Mouse (Mus musculus) embryo, embryonic 10 days (tissue): ENCODE results near the gene Cr1l.
A peak's percentile ranks its signal among the peaks of the same experiment; 100 is the strongest.

Experiments
- DNase-seq: peaks from one replicate; pipeline ENCODE4 v3.0.0-alpha.2; 2015; ENCODE audit warnings: low spot score

Cr1l gene

DNA sequence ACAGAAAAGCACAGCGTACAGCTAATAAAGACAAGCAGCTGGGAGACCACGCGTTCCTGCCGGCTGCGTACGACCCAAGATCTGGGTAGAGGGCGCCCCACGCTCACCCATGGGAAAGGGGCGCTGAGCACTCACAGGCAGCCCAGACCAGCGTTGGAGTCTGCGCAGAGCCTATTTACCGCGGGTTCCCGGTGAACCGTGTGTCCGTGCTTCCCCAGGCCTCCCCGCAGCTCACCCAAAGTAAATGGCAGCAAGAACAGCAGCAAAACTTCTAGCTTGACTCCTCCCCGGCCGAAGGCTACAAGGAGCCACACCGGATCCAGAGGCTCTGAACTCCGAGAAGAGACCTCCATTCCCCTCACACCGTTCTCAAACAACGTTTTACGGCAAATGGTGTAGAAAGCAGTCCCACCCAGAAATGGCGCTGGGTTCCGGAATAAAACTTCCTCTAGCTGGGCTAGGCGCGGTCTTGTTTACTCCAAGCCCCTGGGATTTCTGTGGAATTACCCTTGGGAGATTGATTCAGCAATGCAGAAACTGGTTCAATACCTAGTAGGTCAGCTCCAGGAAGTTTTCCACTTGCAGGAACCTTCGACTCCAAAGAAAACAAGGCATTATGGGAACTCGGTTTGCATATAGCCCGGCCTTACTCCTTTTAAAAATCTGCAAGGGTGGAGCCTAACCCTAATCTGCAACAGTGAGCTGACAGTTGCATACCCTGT is at the start of gene Cr1l:
Gene Cr1l, minus strand, starts transcription at position 634 of the 722 bp plus-strand sequence.
- DNase-seq: peak; percentile 95

DNA sequence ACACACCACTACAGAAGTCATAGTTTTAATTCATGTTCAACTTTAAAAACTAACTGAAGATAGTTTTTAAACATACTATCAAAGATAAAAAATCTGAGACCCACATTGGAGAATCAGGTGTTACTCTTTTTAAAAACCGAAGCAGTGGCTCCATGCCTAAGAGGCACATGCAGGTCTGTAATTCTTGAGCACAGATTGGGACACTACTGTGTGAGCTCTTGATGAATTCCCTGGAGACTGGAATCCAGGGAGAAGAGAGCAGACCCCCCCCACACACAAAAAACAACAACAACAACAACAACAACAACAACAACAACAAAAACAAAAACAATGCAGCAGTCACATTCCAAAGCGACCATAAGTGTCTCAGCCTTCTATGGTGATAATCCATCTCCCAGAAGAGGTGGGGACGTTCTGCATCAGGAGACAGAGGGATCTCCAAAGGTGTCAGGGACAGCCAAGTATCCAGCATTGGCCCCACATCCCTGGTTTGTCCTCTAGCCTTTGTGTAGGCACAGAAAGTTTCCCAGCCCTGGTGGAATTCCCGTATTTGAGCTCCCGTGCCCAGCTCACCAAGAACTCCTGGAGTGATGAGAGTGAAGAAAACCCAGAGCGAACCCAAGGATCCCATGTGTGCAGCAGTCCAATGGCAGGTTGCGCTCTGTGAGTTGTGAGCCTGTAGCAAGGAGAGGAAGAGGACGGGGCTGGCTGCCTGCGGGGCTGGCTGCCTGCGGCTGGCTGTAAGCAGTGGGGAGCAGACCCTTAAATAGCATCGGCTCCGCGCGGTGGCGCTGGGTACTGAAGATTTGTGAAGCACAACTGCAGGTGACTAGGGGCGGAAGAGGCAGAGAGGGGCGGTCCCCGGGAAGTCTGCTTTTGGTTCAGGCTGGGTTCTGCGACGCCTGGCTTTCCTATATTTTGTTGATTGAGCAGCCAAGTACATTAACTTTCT is 44.9 kb upstream of the Cr1l start, which contains the start of gene Cr2:
Gene Cr2, minus strand, starts transcription at position 737 of the 952 bp plus-strand sequence.
- peak; percentile 90 for DNase-seq

DNA sequence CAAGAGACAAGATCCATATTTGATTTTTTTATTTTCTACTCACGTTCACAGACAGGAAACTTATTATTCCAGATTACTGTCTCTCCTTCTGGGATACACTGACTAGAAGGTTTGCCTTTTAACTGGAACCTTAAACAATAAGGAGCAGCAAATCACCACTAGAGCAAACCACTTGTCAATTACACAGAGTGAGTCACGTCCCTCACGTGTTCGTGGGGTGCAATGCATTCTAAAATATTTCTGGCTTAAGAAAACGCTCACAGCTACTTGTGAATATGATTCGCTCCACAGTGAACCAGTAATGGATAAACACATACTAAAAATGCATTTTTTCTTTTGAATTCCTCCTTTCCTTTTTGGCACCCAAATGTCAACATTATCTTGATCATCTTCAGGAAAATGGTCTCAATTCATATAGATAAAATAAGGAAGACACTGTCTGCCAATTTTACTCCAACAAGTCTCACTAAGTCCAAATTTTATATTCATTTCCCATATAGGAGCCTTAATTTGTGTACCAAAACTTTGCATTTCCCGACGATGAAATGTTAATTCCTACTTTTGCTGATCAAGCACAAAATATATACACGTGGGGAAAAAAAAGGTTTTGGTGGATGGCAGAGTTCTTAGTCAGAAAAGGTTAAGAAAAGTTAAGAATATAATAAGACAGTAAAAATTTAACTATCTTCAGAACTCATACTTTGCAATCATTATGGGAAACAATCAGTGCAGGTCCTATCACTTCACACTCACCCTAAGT is 33.8 kb upstream of the Cr1l start:
- DNase-seq: no peak

DNA sequence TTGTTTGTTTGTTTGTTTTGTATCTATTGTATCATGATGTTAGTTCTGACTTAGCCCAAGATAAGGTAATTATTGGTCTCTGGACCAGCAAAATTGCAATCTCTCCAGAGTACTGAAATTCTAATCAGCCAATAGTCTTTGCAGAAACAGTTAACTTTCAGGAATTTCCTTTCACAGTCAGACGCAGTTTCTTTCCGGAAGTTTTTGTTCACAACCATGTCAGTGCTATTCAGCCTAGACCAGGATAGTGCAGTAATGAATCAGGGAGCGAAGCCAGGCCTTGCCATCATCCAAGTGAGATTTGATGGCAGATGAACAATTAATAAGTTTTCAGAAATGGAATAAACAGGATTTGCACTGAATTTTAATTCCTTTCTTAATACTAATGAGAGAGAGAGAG is 684 bp upstream of the Cr1l start:
- no peak for DNase-seq

DNA sequence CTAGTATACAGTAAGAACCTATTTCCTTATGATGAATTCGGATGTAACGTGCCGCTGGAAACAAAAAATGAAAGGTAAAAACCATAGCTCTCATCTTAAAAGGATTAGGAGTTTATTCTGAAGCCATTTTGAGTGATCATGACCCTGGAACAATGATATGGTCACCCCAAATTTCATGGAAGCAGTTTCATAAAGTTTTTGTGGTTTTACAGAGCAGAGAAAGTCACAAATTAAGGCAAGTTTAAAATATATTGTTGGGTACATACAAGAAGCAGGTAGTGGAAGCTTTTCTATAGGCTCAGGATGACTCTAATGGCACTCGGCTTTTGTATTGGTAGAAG is 259 bp upstream of the Cr1l start:
- DNase-seq: no peak

DNA sequence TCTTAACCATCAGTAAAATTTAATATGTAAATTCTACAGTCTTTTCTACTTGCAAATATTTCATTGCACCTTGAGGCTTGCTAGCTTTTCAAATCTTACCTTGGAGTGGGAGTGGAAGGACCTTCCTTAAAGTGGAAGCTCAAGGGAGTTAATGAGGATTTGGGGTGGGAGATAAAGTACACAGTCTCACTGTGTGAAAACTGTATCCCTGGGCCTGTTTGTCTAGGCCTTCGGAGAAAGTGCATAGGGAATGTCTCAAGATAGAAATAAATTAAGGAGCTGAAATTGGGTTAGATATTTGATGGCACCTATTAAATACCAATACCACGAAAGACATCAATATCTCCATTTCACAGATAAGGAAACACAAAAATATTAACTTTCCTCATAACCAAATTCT is 907 bp downstream of the Cr1l start:
- no peak for DNase-seq

DNA sequence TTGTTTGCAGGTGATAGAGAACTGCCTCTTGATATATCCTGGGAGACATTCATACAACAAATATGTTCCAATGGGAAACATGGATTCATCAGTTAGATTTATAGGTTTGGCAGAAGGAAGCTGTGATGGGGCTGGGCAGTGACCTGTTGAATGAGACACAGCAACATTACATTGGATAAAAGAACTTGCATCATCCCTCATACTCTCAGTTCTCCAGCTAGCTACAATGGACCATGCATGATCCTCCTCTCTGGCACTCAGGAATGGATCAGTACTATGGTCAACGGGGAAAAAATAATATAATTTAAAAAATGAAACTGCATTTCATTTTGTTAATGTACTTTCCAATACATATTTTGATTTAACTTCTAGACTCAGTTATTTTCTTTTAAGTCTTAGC is 1.5 kb downstream of the Cr1l start:
- DNase-seq: no peak

DNA sequence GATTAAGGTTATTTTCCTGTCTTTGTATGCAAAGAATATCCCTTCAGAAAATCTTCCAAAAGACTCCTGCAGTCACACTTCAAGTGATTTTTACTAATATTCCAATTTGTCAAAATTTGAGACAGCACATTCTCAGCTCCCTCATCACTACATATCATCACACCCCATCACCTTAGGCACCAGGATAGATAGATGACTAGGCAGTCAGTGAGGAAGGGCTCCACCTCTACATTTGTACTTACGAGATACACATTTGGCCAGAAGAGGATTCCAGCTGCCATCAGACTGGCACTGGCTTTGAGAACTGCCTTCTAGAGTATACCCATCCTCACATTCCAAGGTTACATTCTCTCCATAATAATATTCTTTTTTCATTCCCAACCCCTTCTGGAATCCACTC is 17.0 kb downstream of the Cr1l start:
- DNase-seq: no peak

DNA sequence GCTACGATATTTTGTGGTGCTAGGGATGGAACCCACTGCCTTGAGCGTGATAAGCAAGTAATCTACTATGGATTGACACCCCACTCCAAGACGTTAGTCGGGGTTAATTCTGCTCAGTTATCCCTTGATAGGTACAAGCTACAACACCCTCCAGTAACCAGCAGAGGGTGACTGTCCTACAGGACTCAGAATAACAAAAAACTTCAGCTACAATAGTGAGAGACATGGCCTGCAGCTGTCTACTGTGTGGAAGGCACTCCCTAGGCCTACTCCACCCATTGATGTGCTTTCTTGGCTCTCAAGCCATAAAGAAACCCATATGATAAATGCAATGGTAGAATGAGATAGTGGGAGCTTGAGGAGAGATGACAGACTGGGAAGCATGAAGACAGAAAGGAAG is 17.8 kb downstream of the Cr1l start:
- DNase-seq: no peak

DNA sequence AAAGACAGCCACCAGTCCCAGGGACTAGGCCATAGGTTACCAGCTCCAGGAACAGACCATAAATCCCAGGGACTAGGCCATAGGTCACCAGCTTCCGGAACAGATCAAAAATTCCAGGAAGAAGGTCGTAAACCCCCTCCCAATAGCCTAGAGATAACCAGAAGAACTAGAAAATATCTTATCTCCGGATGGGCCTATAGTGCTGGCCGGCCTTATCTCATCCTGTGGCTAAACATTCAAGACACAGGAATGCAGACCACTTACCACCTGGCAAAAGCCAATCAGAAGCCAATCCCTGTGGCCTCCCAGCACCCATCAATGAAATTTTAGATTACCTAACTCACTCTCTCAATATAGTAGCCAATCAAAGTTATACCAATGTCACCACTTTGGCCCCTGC is 30.7 kb downstream of the Cr1l start:
- DNase-seq: no peak

DNA sequence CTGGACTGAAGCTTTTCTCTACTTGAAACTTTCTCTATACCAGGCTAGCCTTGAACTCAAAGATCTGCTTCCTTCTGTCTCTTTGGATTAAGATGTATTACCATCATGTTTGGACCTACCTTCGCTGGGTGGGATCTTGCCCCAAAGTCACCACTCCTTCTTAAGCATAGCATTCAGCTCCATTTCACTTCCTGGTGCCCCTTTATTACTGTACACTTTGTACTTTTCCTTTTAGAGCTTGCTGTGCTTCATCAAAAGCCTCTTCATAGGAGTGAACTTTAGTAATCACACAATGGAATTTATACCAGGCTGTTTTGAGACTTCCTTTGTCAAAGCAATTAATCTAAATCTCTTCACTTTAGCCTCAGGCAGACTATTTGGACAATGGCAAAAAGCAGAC is 33.4 kb downstream of the Cr1l start:
- no peak for DNase-seq

DNA sequence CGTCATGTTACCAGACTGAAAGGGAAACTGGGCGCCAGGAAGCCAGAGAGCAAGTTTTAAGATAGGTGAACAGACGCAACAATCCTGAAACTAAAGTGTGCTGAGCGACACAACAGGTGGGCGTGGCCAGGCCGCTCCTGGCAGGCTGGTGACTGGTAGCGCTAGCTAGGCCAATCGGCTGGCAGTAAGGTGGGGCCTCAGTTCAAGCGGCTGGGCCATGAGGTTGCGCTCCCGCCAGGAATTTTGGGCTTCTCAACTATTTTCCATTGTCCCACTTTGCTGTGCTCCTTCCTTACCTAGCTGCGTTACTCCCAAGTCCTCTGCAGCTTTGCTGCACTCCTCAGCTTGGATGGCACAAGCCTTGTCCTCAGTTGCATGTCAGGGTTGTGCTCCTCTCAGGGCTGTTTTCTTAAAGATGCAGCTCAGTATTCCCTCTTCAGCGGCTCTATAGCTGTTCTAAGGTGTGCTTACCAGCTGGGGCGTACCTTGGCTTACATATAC is 39.1 kb downstream of the Cr1l start, which contains the start of gene Cd46:
Gene Cd46, minus strand, starts transcription at position 30 of the 501 bp plus-strand sequence.
- peak; percentile 93 for DNase-seq

DNA sequence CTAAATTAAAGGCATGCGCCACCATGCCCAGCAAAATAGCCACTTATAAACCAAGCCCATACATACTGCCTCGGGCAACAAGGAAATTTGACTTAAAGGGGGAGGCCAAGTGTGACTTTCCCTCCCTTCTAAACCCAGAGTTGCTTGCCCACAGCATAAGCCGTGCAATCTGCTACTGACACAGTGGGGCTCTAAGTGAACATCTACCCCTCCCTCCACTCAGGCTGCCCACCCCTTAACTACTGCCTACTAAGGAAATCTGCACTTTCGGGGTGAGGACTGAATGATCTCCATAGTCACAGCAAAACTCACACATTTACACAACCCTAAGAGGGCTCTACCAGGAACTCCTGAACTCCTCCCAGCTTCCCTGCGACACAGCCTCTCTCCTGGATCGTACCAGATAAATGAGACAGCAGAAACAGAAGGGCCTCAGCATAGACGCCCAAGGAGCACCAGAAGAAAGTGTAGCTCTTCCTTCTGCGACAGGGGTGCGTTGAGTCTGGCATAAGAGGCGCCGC is 39.6 kb downstream of the Cr1l start:
- DNase-seq: no peak

DNA sequence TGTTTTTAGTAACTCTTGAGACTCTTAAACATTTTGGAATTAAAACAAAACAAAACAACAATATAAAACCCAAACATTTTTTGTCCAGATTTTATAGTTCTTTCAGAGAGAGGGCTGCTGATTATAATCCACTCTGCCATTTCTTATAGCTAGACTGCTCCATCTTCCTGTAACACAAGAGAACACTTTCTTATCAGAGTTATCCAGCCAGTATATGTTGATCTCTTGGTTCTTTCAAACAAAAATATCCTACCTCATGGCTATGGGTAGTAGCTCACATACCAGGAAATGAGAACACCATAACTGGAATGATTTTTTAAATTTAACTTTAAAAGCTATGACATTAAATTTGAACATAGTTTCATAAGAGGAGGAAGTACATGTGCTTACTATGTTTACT is 49.2 kb downstream of the Cr1l start:
- DNase-seq: no peak
